In the genomic region with DNA sequence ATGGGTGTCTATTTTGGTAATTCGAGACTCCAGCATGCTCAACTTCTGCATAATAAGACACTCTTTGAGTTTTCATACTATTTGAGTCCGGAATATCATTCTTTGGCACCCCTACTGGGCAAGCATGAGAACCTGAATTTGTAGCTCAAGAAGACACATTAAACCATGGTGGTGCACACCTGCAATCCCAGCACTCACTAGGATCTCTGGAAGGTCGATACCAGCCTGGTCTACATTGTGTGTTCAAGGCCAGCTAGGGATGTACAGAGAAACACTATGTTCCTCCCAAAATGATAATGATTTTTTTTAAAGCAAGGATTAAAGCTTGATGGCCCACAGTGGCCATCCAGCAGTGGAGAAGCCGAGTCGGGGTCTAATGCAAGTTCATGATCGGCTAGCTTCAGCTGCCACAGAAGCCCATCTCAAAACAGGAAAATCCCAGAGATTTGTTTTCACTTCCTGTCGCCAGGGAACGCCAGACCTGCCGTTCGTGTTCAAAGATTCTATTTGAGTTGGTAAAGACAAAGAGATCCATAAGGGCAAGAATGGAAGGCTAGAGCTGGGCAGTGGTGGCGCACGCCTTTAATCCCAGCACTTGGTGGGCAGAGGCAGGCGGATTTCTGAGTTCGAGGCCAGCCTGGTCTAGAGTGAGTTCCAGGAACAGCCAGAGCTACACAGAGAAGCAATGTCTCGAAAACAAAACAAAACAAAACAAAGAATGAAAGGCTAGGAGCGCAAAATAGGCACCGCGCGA, we compare ENCODE assay signal across 8 mouse cellular contexts. TPM values are rescaled to one million over a fixed set of nuclear protein-coding genes. Genes with fewer than 3 reads are reported as not detected.
DNase-seq lines count a peak whose midpoint lies in the region; ATAC-seq and TF ChIP-seq lines count a peak whose summit lies in the region.

No protein-coding gene starts in this region.

- H3K9ac ChIP-seq in kidney, embryonic 14.5 days (ENCODE audit: low read depth, low read length): peak overlapping the region; percentile 61
- peak overlapping the region; percentile 34; the same call in 1 of the 2 replicates for H3K9ac ChIP-seq in hindbrain, embryonic 15.5 days
- peak overlapping the region; percentile 51; the same call in 1 of the 2 replicates for H3K9ac ChIP-seq in midbrain, postnatal 0 days (replicated peaks; ENCODE audit: low read length, poor library complexity, severe bottlenecking)

- H3K4me1 ChIP-seq in kidney, embryonic 14.5 days (ENCODE audit: control insufficient read depth, insufficient read depth, low read length): peaks cover 19% of the 10 kb centered on the region
- peaks cover 6% of the 10 kb centered on the region; the same call in 1 of the 2 replicates for H3K4me1 ChIP-seq in bone marrow, adult 2 months (ENCODE audit: control insufficient read depth, insufficient read depth, low read length)
- peaks cover 19% of the 10 kb centered on the region for H3K4me1 ChIP-seq in hindbrain, embryonic 15.5 days (replicated peaks)
- peaks cover 8% of the 10 kb centered on the region; the same call in 1 of the 2 replicates for H3K4me1 ChIP-seq in midbrain, postnatal 0 days (ENCODE audit: insufficient read depth, low read length)

- H3K4me3 ChIP-seq in kidney, embryonic 14.5 days (ENCODE audit: low read length): peak overlapping the region; percentile 69
- peak overlapping the region; percentile 48 for H3K4me3 ChIP-seq in bone marrow, adult 2 months (replicated peaks; ENCODE audit: control insufficient read depth, low read depth, low read length)
- H3K4me3 ChIP-seq in hindbrain, embryonic 15.5 days: peak overlapping the region; percentile 70
- peak overlapping the region; percentile 52 for H3K4me3 ChIP-seq in midbrain, postnatal 0 days (ENCODE audit: low read depth, low read length)

- peak overlapping the region; percentile 79 for H3K27ac ChIP-seq in kidney, embryonic 14.5 days (ENCODE audit: low read depth, low read length)
- peak overlapping the region; percentile 23 for H3K27ac ChIP-seq in bone marrow, adult 2 months (ENCODE audit: control insufficient read depth, insufficient read depth, low read depth, low read length, poor library complexity)
- H3K27ac ChIP-seq in hindbrain, embryonic 15.5 days (replicated peaks): peak overlapping the region; percentile 99
- peak overlapping the region; percentile 96 for H3K27ac ChIP-seq in midbrain, postnatal 0 days (ENCODE audit: low read depth, low read length)

- ATAC-seq in kidney, embryonic 14.5 days (ENCODE audit: low FRiP score, low TSS enrichment): no peak
- no peak for ATAC-seq in hindbrain, embryonic 15.5 days (ENCODE audit: low FRiP score, low read depth)
- no peak; the same call in 1 of the 2 replicates for ATAC-seq in midbrain, postnatal 0 days (ENCODE audit: low FRiP score)

- TF ChIP-seq POLR2A in bone marrow, adult 2 months (IDR thresholded peaks at IDR 0.05; ENCODE audit: borderline replicate concordance, control insufficient read depth, low read depth, low read length): no peak

- H3K27me3 ChIP-seq in kidney, embryonic 14.5 days (ENCODE audit: control insufficient read depth, insufficient read depth, low read length): no peaks in the 10 kb centered on the region
- no peaks in the 10 kb centered on the region for H3K27me3 ChIP-seq in hindbrain, embryonic 15.5 days
- no peaks in the 10 kb centered on the region for H3K27me3 ChIP-seq in midbrain, postnatal 0 days (ENCODE audit: insufficient read depth, low read length)

- H3K4me2 ChIP-seq in kidney, embryonic 14.5 days (replicated peaks; ENCODE audit: low read depth, low read length): peak overlapping the region; percentile 49
- peak overlapping the region; percentile 56 for H3K4me2 ChIP-seq in hindbrain, embryonic 15.5 days
- H3K4me2 ChIP-seq in midbrain, postnatal 0 days (ENCODE audit: low read depth, low read length, poor library complexity, severe bottlenecking): peak overlapping the region; percentile 47

- 39% methylated on average over 19 of the region's 19 CpGs for WGBS in kidney, embryonic 14.5 days
- 34% methylated on average over 19 of the region's 19 CpGs for WGBS in bone marrow, adult 2 months
- 34% methylated on average over 19 of the region's 19 CpGs for WGBS in hindbrain, embryonic 15.5 days
- WGBS in midbrain, postnatal 0 days: 39% methylated on average over 19 of the region's 19 CpGs

- no peak for DNase-seq in kidney, adult 18-20 months
- DNase-seq in midbrain, postnatal 0 days (ENCODE audit: low spot score): no peak
- DNase-seq in urinary bladder, postnatal 4 days (ENCODE audit: low spot score in 2 of 2): no peak
- DNase-seq in layer of hippocampus, adult 18-20 months (ENCODE audit: low spot score in 2 of 2): no peak
- DNase-seq in retina, postnatal 1 day: no peak

- H3K9me3 ChIP-seq in kidney, embryonic 14.5 days (ENCODE audit: control insufficient read depth, low read length): no peaks in the 10 kb centered on the region
- no peaks in the 10 kb centered on the region for H3K9me3 ChIP-seq in hindbrain, embryonic 15.5 days
- H3K9me3 ChIP-seq in midbrain, postnatal 0 days (ENCODE audit: low read length): no peaks in the 10 kb centered on the region

- H3K36me3 ChIP-seq in kidney, embryonic 14.5 days (ENCODE audit: control insufficient read depth, insufficient read depth, low read length): peaks cover 10% of the 10 kb centered on the region
- H3K36me3 ChIP-seq in hindbrain, embryonic 15.5 days: no peaks in the 10 kb centered on the region
- peaks cover under 1% of the 10 kb centered on the region; the same call in 1 of the 2 replicates for H3K36me3 ChIP-seq in midbrain, postnatal 0 days (ENCODE audit: insufficient read depth, low read length)

- TF ChIP-seq CTCF in bone marrow, adult 2 months (IDR thresholded peaks at IDR 0.05; ENCODE audit: control insufficient read depth, insufficient read depth, low read length): no peak
- peak; percentile 51 for TF ChIP-seq CTCF in midbrain, postnatal 0 days (IDR thresholded peaks at IDR 0.05)

RNA-seq across cellular contexts. Expression of a gene that starts 0.5 kb away (rescaled TPM):
- polyA plus RNA-seq in kidney, embryonic 14.5 days (2014; fragmentation: Nextera tagmentation; extraction: Ambion mirVana): 353 and 447 TPM in 2 replicates
- 69.2 and 119 TPM in 2 replicates for polyA plus RNA-seq in bone marrow, adult 2 months (2011; ENCODE audit: insufficient read depth, insufficient read length, low replicate concordance, missing spikeins)
- polyA plus RNA-seq in hindbrain, embryonic 15.5 days (2015; fragmentation: Nextera tagmentation; extraction: Ambion mirVana): 192 and 193 TPM in 2 replicates
- total RNA-seq in midbrain, postnatal 0 days (2014; rRNA removed): 140 and 312 TPM in 2 replicates
- 157 and 169 TPM in 2 replicates for polyA plus RNA-seq in midbrain, postnatal 0 days (2015; fragmentation: Nextera tagmentation; extraction: Ambion mirVana)
- 10 to 100 TPM; 63.8 to 71.5 TPM for total RNA-seq in layer of hippocampus, adult 18-20 months (2021)

RNA-seq across cellular contexts. Expression of a gene that starts 12.3 kb away (rescaled TPM):
- 62.2 and 62.6 TPM in 2 replicates for polyA plus RNA-seq in kidney, embryonic 14.5 days (2014; fragmentation: Nextera tagmentation; extraction: Ambion mirVana)
- 4.3 and 21.1 TPM in 2 replicates for polyA plus RNA-seq in bone marrow, adult 2 months (2011; ENCODE audit: insufficient read depth, insufficient read length, low replicate concordance, missing spikeins)
- 76.5 and 77.8 TPM in 2 replicates for polyA plus RNA-seq in hindbrain, embryonic 15.5 days (2015; fragmentation: Nextera tagmentation; extraction: Ambion mirVana)
- total RNA-seq in midbrain, postnatal 0 days (2014; rRNA removed): 40.2 and 60.6 TPM in 2 replicates
- polyA plus RNA-seq in midbrain, postnatal 0 days (2015; fragmentation: Nextera tagmentation; extraction: Ambion mirVana): 37.6 and 50.6 TPM in 2 replicates
- 10 to 100 TPM; 20.0 to 23.3 TPM for total RNA-seq in layer of hippocampus, adult 18-20 months (2021)

RNA-seq across cellular contexts. Expression of a gene that starts 26.2 kb away (rescaled TPM):
- polyA plus RNA-seq in kidney, embryonic 14.5 days (2014; fragmentation: Nextera tagmentation; extraction: Ambion mirVana): 95.1 and 117 TPM in 2 replicates
- 48.1 and 58.0 TPM in 2 replicates for polyA plus RNA-seq in bone marrow, adult 2 months (2011; ENCODE audit: insufficient read depth, insufficient read length, low replicate concordance, missing spikeins)
- 98.4 and 105 TPM in 2 replicates for polyA plus RNA-seq in hindbrain, embryonic 15.5 days (2015; fragmentation: Nextera tagmentation; extraction: Ambion mirVana)
- total RNA-seq in midbrain, postnatal 0 days (2014; rRNA removed): 470 and 553 TPM in 2 replicates
- 91.0 and 99.3 TPM in 2 replicates for polyA plus RNA-seq in midbrain, postnatal 0 days (2015; fragmentation: Nextera tagmentation; extraction: Ambion mirVana)
- 100 to 1,000 TPM; 186 to 200 TPM for total RNA-seq in layer of hippocampus, adult 18-20 months (2021)

RNA-seq across cellular contexts. Expression of a gene that starts 30.8 kb away (rescaled TPM):
- polyA plus RNA-seq in kidney, embryonic 14.5 days (2014; fragmentation: Nextera tagmentation; extraction: Ambion mirVana): 0.12 TPM in 1 of 2 replicates, not detected in the other
- polyA plus RNA-seq in bone marrow, adult 2 months (2011; ENCODE audit: insufficient read depth, insufficient read length, low replicate concordance, missing spikeins): 0.29 TPM in 1 of 2 replicates, not detected in the other
- polyA plus RNA-seq in hindbrain, embryonic 15.5 days (2015; fragmentation: Nextera tagmentation; extraction: Ambion mirVana): 0.09 TPM in 2 replicates
- 0.22 TPM in 1 of 2 replicates, not detected in the other for total RNA-seq in midbrain, postnatal 0 days (2014; rRNA removed)
- 0.06 and 0.07 TPM in 2 replicates for polyA plus RNA-seq in midbrain, postnatal 0 days (2015; fragmentation: Nextera tagmentation; extraction: Ambion mirVana)
- total RNA-seq in layer of hippocampus, adult 18-20 months (2021): under 1 TPM in 1 of 2 experiments, not detected in 1; 0.07 TPM

RNA-seq across cellular contexts. Expression of a gene that starts 40.2 kb away (rescaled TPM):
- polyA plus RNA-seq in kidney, embryonic 14.5 days (2014; fragmentation: Nextera tagmentation; extraction: Ambion mirVana): 0.31 and 0.41 TPM in 2 replicates
- 3.1 TPM in 1 of 2 replicates, not detected in the other for polyA plus RNA-seq in bone marrow, adult 2 months (2011; ENCODE audit: insufficient read depth, insufficient read length, low replicate concordance, missing spikeins)
- polyA plus RNA-seq in hindbrain, embryonic 15.5 days (2015; fragmentation: Nextera tagmentation; extraction: Ambion mirVana): 0.25 and 0.30 TPM in 2 replicates
- 0.22 and 1.8 TPM in 2 replicates for total RNA-seq in midbrain, postnatal 0 days (2014; rRNA removed)
- 0.26 and 0.32 TPM in 2 replicates for polyA plus RNA-seq in midbrain, postnatal 0 days (2015; fragmentation: Nextera tagmentation; extraction: Ambion mirVana)
- not detected for total RNA-seq in layer of hippocampus, adult 18-20 months (2021)

Comparison
In these comparisons a context has a peak if more than half of its experiments do, and no peak if none do; other contexts are left out.
1. H3K27ac ChIP-seq: peak in every context shown above with its lines; median percentile 99 in hindbrain, embryonic 15.5 days; 96 in midbrain, postnatal 0 days; 79 in kidney, embryonic 14.5 days; 23 in bone marrow, adult 2 months.